Mouse (Mus musculus) kidney, adult 2 months (tissue): Measurements from ENCODE around the gene Gm21943. TPM values are rescaled to one million over a fixed set of nuclear protein-coding genes. Genes with fewer than 3 reads are reported as not detected.
"Not testable (repeated sequence)": the region's sequence is repeated elsewhere in the genome, so short reads cannot be mapped to it uniquely, and the experiment has no call there.

ENCODE experiments used
- DNase-seq: peaks from one replicate; pipeline ENCODE4 v3.0.0; 2021
- H3K27ac ChIP-seq: fragments of 200-500 bp; 2 replicates; pipeline ENCODE4 v1.5.1; 2012; ENCODE audit warnings: low read depth, low read length, control low read depth, inconsistent platforms; ENCODE audit not compliant: insufficient read depth
- H3K27me3 ChIP-seq: fragments of 200-500 bp; replicated peaks from 2 replicates; pipeline ENCODE4 v1.6.1; 2012; ENCODE audit warnings: mild to moderate bottlenecking, moderate library complexity, low read length, inconsistent platforms; ENCODE audit not compliant: control insufficient read depth, insufficient read depth
- H3K36me3 ChIP-seq: fragments of 200-500 bp; 2 replicates; pipeline ENCODE4 v1.6.1; 2012; ENCODE audit warnings: mild to moderate bottlenecking, moderate library complexity, low read length, inconsistent platforms; ENCODE audit not compliant: control insufficient read depth, insufficient read depth
- H3K4me1 ChIP-seq: fragments of 200-500 bp; 2 replicates; pipeline ENCODE4 v1.6.1; 2011; ENCODE audit warnings: low read length; ENCODE audit not compliant: control insufficient read depth, insufficient read depth
- H3K4me3 ChIP-seq: fragments of 200-500 bp; 2 replicates; pipeline ENCODE4 v1.5.1; 2011; ENCODE audit warnings: mild to moderate bottlenecking, low read depth, low read length, control low read depth; ENCODE audit not compliant: insufficient read depth
- WGBS: fragments of 180-500 bp; shearing (Covaris S2); methylation state at CpG from one replicate; pipeline ENCODE4 v1.1.7; 2018; 5-methylcytosine and 5-hydroxymethylcytosine counted together
- polyA plus RNA-seq: library from polyadenylated mRNA; depleted of rRNA; stranded (reverse); fragments of >200 nt; gene quantifications from 2 replicates; pipeline ENCODE4 v1.2.3, GENCODE M21; 2012; rRNA removed

Gm21943 gene
- polyA plus RNA-seq, result not detected in 2 replicates

GRCm38 (mm10) chrY:57533644-57534043 lies at the start of gene Gm21943:
Gene Gm21943, minus strand, starts transcription at chrY:57533744.
- H3K27ac ChIP-seq, H3K27me3 ChIP-seq, H3K4me3 ChIP-seq, H3K4me1 ChIP-seq, H3K36me3 ChIP-seq, DNase-seq: not testable (repeated sequence)
- WGBS, result no CpG with 5 or more reads among the region's 4 CpGs

Other genes starting within 250 kb of the Gm21943 start
- not detected in 2 replicates for gene Gm28961, start 172.0 kb upstream of the Gm21943 start, polyA plus RNA-seq